Mouse (Mus musculus): ENCODE data around the gene Nsun2. TPM values are rescaled to one million over a fixed set of nuclear protein-coding genes. Genes with fewer than 3 reads are reported as not detected.

The Nsun2 gene
- total RNA-seq, 2 experiments from 2014 or later, result 39.5 to 44.5 TPM

GRCm38 (mm10) chr13:69522161-69522791 is 11.3 kb upstream of the Nsun2 start:
- intact Hi-C loops (cut with DNase I; ENCODE audit: low total_unique reads), result no loop called here
- DNase-seq, result no peak

DNA sequence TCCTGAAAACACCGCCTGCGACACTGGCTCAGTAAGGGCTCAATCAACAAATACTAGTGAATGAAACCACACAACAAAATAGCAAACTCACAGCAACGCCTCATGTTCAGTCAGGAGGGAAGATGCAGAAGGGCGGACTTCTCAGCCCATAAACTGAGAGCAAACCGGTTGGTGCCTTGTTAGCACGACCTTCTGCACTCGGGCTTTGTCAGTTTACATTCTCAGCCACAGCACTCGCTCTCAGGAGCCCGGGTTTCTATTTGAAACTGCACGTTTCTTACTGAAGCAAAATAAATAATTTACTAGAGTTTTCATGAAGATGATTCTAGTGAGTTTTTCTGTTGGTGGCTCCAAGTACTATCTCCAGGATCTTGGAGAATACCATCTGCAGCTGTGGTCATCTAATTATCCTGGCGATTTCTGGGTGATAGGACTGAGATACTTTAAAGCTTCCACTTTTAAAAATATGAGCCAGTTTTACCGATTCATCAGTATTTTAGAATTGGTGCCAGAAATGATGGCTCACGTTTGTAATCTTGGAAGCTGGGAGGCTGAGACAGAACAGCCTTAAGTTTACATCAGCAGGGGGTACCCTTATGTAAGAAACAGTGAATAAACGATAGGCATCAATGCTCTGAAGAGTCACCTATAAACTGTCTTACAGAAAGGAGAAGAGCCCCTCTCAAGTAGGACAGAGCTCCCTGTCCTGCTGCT is 9.9 kb upstream of the Nsun2 start:
- DNase-seq, result no peak
- intact Hi-C loops (cut with DNase I; ENCODE audit: low total_unique reads), result no loop called here

GRCm38 (mm10) chr13:69524158-69524530 is 9.4 kb upstream of the Nsun2 start:
- DNase-seq, result no peak
- intact Hi-C loops (cut with DNase I; ENCODE audit: low total_unique reads), result no loop called here

GRCm38 (mm10) chr13:69525867-69526266 is 7.7 kb upstream of the Nsun2 start:
- intact Hi-C loops (cut with DNase I; ENCODE audit: low total_unique reads), result no loop called here
- DNase-seq, result no peak

- intact Hi-C loops (cut with DNase I; ENCODE audit: low total_unique reads), result no loop called here
- DNase-seq, result no peak
These were observed 5.0 kb upstream of the Nsun2 start for GRCm38 (mm10) chr13:69528531-69528930.

- intact Hi-C loops (cut with DNase I; ENCODE audit: low total_unique reads), result no loop called here
These were observed 3.4 kb upstream of the Nsun2 start for GRCm38 (mm10) chr13:69530156-69530555.

GRCm38 (mm10) chr13:69530951-69531350 is 2.6 kb upstream of the Nsun2 start:
- intact Hi-C loops (cut with DNase I; ENCODE audit: low total_unique reads), result no loop called here
- DNase-seq, result no peak

More at GRCm38 (mm10) chr13:69530156-69530555, 3.4 kb upstream of the Nsun2 start:
- DNase-seq, result no peak

GRCm38 (mm10) chr13:69531431-69531830 is 2.1 kb upstream of the Nsun2 start:
- intact Hi-C loops (cut with DNase I; ENCODE audit: low total_unique reads), result no loop called here
- DNase-seq, result no peak

GRCm38 (mm10) chr13:69532101-69532892 is 1.2 kb upstream of the Nsun2 start:
- DNase-seq, result no peak
- intact Hi-C loops (cut with DNase I; ENCODE audit: low total_unique reads), result no loop called here

DNA sequence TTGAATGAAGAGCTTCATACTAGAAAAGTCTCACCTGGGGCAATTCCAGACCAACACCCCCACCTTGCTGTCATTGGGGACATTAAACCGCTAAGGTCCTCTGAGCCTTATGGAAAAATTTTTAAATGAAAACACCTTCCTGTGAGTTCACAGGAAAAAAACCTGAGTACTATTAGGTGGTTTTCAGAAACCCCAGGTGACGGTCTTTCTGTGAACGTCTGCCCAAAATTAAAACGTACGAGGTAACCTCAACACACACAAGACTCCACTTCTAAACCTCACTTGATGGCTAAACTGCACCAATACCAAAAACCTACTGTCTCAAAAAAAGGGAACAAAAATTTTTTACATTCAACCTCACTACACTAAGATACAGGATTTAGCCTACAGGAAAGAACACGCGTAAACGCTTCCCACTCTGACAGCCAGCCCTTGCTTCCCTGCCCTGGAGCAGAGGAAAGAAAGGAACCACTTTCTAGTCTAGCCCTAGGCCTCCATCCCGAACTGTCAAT is 597 bp upstream of the Nsun2 start:
- no peak for DNase-seq
- intact Hi-C loops (cut with DNase I; ENCODE audit: low total_unique reads), result no loop called here

- no peak for DNase-seq
- intact Hi-C loops (cut with DNase I; ENCODE audit: low total_unique reads), result no loop called here
These were observed 748 bp downstream of the Nsun2 start, which contains the start of gene Tent4a for GRCm38 (mm10) chr13:69534334-69534653. Gene Tent4a (minus strand): TSS chr13:69534617.

GRCm38 (mm10) chr13:69534654-69535551 is 1.4 kb downstream of the Nsun2 start:
- peak; percentile 99 for DNase-seq
- intact Hi-C loops (cut with DNase I; ENCODE audit: low total_unique reads), result no loop called here

DNA sequence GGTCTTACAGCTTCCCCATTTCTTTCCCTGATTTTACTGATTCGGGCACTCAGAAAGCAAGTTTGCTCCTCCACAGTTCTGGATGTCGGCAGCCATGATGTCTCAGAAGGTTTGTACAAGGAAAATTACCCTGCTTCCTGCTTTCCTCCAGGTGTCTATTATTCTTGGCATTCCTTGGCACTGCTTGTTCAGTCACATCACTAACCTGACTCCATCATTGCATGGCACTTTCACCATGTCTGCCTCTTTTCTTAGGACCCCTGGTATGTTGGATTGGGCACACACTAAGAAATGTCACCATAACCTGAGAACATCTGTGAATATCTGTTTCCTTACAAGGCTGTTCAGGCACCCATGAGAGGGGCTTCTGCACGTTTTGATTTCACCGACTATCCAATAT is 2.5 kb downstream of the Nsun2 start:
- intact Hi-C loops (cut with DNase I; ENCODE audit: low total_unique reads), result no loop called here

GRCm38 (mm10) chr13:69537366-69537765 is 3.8 kb downstream of the Nsun2 start:
- DNase-seq, result peak; percentile 44
- intact Hi-C loops (cut with DNase I; ENCODE audit: low total_unique reads), result no loop called here

More for the DNA sequence above, 2.5 kb downstream of the Nsun2 start:
- no peak for DNase-seq

DNA sequence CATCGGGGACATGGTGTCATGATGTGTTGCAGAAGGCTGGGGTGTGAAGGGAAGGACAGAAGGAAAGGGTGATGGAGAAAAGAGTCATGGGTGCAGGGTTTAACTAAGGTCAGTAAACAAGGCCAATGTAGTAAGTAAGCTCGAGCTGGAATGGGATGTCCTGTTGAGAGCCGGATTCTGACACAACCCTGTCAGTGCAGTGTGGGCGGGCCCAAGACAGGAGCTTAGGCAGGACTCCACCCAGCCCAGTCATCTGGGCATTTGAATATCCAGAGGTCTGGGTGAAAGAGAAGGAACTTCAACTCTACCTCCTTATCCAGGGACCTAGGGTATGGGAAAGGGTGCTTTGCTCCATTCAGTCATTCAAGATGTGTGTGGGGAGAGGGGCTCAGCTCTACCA is 4.8 kb downstream of the Nsun2 start:
- peak; percentile 67 for DNase-seq
- intact Hi-C loops (cut with DNase I; ENCODE audit: low total_unique reads), result no loop called here

DNA sequence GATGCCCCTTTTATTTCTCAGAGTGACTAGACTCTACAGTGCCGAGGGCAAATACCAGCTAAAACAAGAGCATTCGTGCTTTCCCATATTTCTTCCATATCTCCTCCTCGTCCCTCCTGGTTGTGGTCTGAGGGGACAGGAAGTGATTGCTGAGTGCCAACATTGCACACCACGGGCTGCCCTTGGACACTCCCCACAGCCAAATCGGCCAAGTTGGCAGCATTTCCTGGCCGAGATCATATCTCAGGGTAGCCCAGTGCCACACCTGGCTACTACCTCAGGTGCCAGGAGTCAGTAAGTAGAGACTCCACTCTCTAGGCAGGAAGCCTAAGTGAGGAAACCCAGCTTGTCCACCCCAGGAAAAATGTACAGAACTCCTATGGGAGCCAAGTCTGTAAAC is 7.7 kb downstream of the Nsun2 start:
- DNase-seq, result peak; percentile 59

GRCm38 (mm10) chr13:69541776-69542175 is 8.2 kb downstream of the Nsun2 start:
- DNase-seq, result no peak
- intact Hi-C loops (cut with DNase I; ENCODE audit: low total_unique reads), result no loop called here

More for the DNA sequence above, 7.7 kb downstream of the Nsun2 start:
- intact Hi-C loops (cut with DNase I; ENCODE audit: low total_unique reads), result no loop called here

GRCm38 (mm10) chr13:69542571-69543352 is 9.2 kb downstream of the Nsun2 start:
- peak; percentile 74 for DNase-seq
- intact Hi-C loops (cut with DNase I; ENCODE audit: low total_unique reads), result no loop called here

GRCm38 (mm10) chr13:69543595-69543994 is 10.0 kb downstream of the Nsun2 start:
- intact Hi-C loops (cut with DNase I; ENCODE audit: low total_unique reads), result no loop called here

More at GRCm38 (mm10) chr13:69543595-69543994, 10.0 kb downstream of the Nsun2 start:
- no peak for DNase-seq

Measured in gastrocnemius, postnatal 14 days (tissue).